Mouse (Mus musculus) adipose tissue, adult 10 weeks (tissue): ENCODE data around the gene Ccr9. TPM values are rescaled to one million over a fixed set of nuclear protein-coding genes. Genes with fewer than 3 reads are reported as not detected.

Source experiments
- polyA plus RNA-seq: library from polyadenylated mRNA; stranded (reverse); fragments of 350-450 nt; fragmentation: Illumina TruSeq; extraction: RNeasy Lipid Tissue Mini Kit (QIAGEN cat#74804); gene quantifications from one replicate; pipeline ENCODE4 v1.2.3, GENCODE M21; 2014; ENCODE audit warnings: low read depth, low replicate concordance

The Ccr9 gene
- polyA plus RNA-seq = 0.15 TPM

GRCm38 (mm10) chr9:123678327-123679105 lies at the start of gene Ccr9, which contains the start of gene Slc6a20a:
Ccr9 (plus strand) TSS chr9:123678439.
Slc6a20a (minus strand) TSS chr9:123678885.

DNA sequence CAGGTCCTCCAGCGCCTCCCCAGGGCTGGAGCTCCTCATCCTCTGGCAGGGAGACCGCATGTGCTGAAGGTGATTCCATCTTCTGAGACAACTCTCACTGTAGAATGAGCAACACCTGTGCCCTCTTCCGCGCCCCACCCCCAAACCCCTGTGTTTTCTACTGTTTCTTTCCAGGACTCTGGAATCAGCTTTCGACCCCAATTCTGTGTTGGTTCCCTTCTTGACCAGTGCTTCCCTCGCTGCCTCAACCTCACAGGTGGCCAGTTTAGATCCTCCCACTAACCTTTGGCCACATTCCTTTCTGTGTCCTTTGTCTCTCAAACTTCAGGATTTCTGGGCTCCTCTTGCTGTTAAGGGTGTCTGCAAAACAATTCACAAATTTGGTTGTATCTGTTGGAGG lies 46.0 kb upstream of the Ccr9 start, which contains the start of gene Slc6a20b:
Slc6a20b (minus strand) TSS at position 285 of the 400 bp plus-strand sequence.

GRCm38 (mm10) chr9:123717186-123718008 lies 39.2 kb downstream of the Ccr9 start, which contains the start of gene Lztfl1:
Lztfl1 (minus strand) TSS chr9:123717697.

GRCm38 (mm10) chr9:123806267-123806666 lies 128.0 kb downstream of the Ccr9 start, which contains the start of gene Cxcr6:
Cxcr6 (plus strand) TSS chr9:123806475.

Other genes with a start within 250 kb of the Ccr9 start
- gene Limd1, start 199.7 kb upstream of the Ccr9 start, polyA plus RNA-seq = 27.9 TPM
- 50.0 TPM for gene Sacm1l, start 148.7 kb upstream of the Ccr9 start, polyA plus RNA-seq
- 0.42 TPM for gene Slc6a20b, start 45.9 kb upstream of the Ccr9 start, polyA plus RNA-seq
- 2.1 TPM for gene Slc6a20a, start 446 bp downstream of the Ccr9 start, polyA plus RNA-seq
- 39.8 TPM for gene Lztfl1, start 39.3 kb downstream of the Ccr9 start, polyA plus RNA-seq
- gene Cxcr6, start 128.0 kb downstream of the Ccr9 start, polyA plus RNA-seq = 1.6 TPM
- gene Fyco1, start 173.5 kb downstream of the Ccr9 start, polyA plus RNA-seq = 30.4 TPM
- 0.43 TPM for gene Xcr1, start 183.6 kb downstream of the Ccr9 start, polyA plus RNA-seq